Mouse (Mus musculus): ENCODE data around the gene Sash3. TPM values are rescaled to one million over a fixed set of nuclear protein-coding genes. Genes with fewer than 3 reads are reported as not detected.

Sash3 gene
- polyA plus RNA-seq, 1 experiment, result not detected

DNA sequence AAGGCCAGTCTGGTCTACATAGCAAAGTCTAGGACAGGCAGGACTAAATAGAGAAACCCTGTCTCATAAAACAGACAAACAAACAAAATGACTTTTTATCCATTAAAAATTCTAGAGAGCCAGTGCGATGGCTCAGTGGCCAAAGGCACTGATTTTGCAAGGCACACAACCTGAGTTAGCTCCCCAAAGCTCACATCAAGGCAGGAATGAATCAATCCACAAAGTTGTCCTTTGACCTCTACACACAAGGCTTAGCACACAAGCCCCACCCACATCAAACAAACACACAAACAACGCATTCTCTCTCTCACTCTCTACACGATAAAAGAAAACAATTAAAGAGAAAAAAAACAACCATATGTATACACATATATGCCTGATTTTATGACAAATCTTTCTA, 38.5 kb downstream of the Sash3 start:
- Histone ChIP-seq H3K79me3 (ENCODE audit: low read depth) (no peaks in the 10 kb centered on the region), H3K4me3 (ENCODE audit: insufficient read depth, poor library complexity, severe bottlenecking) (no peak overlapping the region), H3K79me2 (ENCODE audit: control insufficient read depth, insufficient read depth) (no peaks in the 10 kb centered on the region), H3ac (ENCODE audit: control insufficient read depth, insufficient read length, low read depth) (no peak overlapping the region), H3K27me3 (ENCODE audit: control insufficient read depth, insufficient read depth, insufficient read length) (no peaks in the 10 kb centered on the region), H3K36me3 (ENCODE audit: control insufficient read depth, insufficient read depth) (no peaks in the 10 kb centered on the region)
- TF ChIP-seq CEBPB (IDR thresholded peaks at IDR 0.05; ENCODE audit: low read depth) (no peak), FOSL1 (IDR thresholded peaks at IDR 0.05; ENCODE audit: insufficient read depth, low read length, poor library complexity, severe bottlenecking) (no peak), CTCF (IDR thresholded peaks at IDR 0.05; ENCODE audit: control insufficient read depth, insufficient read depth, insufficient read length) (no peak), MAX (IDR thresholded peaks at IDR 0.05) (no peak), MYOG (IDR thresholded peaks at IDR 0.05; ENCODE audit: control insufficient read depth, extremely low read depth, insufficient read length) (no peak), MYOD1 (IDR thresholded peaks at IDR 0.05; ENCODE audit: control insufficient read depth, insufficient read length, low read depth) (no peak), USF1 (IDR thresholded peaks at IDR 0.05; ENCODE audit: low read depth) (no peak)

DNA sequence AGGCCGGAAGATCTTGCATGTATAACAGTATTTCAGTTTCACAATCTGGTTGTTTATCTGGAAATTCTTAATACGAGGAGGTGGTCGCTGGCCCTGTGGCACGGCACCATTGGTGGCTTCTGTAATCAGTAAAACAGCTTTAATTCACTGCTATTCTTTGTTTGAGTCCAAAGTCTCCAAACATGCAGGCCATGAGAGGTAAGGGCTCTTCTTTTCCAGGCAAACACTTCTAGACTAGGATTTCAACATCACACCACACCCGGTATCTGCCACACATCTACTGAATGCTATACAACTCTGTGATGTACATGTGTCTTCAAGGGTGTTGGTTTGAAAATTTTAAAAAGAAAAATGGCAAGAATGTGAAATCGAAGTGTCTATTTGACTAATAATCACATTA, 45.0 kb downstream of the Sash3 start:
- TF ChIP-seq FOSL1 (IDR thresholded peaks at IDR 0.05; ENCODE audit: insufficient read depth, low read length, poor library complexity, severe bottlenecking), result no peak
- TF ChIP-seq USF1 (IDR thresholded peaks at IDR 0.05; ENCODE audit: low read depth), result no peak
- TF ChIP-seq MAX (IDR thresholded peaks at IDR 0.05), result no peak
- no peak for TF ChIP-seq CEBPB (IDR thresholded peaks at IDR 0.05; ENCODE audit: low read depth)
- no peak for TF ChIP-seq MYOD1 (IDR thresholded peaks at IDR 0.05; ENCODE audit: control insufficient read depth, insufficient read length, low read depth)
- no peak for TF ChIP-seq MYOG (IDR thresholded peaks at IDR 0.05; ENCODE audit: control insufficient read depth, extremely low read depth, insufficient read length)
- Histone ChIP-seq H3K4me3 (ENCODE audit: insufficient read depth, poor library complexity, severe bottlenecking) (no peak overlapping the region), H3ac (ENCODE audit: control insufficient read depth, insufficient read length, low read depth) (no peak overlapping the region), H3K27me3 (ENCODE audit: control insufficient read depth, insufficient read depth, insufficient read length) (no peaks in the 10 kb centered on the region), H3K79me3 (ENCODE audit: low read depth) (no peaks in the 10 kb centered on the region), H3K36me3 (ENCODE audit: control insufficient read depth, insufficient read depth) (no peaks in the 10 kb centered on the region), H3K79me2 (ENCODE audit: control insufficient read depth, insufficient read depth) (no peaks in the 10 kb centered on the region)

DNA sequence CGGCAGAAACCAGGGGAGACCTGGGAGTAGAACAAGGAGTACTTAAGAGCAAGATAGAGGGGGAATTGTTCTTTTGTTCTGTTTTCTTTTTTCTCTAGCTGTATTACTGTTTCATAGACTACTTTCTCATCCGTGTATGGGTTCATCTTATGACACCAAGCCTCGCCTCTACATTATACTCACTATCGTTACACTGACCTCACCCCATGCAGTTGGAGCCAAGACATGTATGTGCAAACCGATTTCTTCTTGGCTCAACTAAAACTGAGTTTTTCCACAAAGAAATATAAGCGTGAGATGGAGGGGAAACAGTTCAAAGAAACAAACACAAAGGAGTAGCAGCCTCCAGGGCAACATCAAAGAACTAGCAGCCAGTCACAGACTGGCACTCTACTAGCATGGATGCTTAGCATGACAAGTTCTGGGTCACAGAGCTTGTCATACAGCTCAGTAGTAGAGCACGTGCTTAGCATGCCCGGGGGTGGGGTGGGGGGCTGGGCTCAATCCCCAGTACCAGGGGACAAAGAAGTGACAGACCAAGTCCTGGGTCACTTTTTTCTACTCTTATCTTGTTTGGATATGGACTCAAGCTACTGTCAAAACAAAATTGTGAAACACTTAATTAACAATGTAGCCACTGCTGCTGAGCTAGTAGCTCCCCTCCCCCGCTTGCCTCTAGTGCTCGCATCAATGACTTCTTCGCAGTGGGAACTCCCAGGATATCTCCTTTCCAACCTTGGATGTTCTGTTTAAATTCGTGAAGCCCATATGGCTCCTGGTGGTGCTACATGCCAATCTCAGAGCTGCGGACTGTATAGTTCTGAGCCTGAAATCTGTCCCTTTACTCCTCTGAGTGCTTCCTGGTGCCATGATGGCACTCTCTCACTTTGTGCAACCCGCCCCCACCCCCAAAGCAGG, 47.3 kb downstream of the Sash3 start:
- no peak overlapping the region for H3K4me3 ChIP-seq (ENCODE audit: insufficient read depth, poor library complexity, severe bottlenecking)
- TF ChIP-seq CEBPB (IDR thresholded peaks at IDR 0.05; ENCODE audit: low read depth) (no peak), MAX (IDR thresholded peaks at IDR 0.05) (no peak), FOSL1 (IDR thresholded peaks at IDR 0.05; ENCODE audit: insufficient read depth, low read length, poor library complexity, severe bottlenecking) (no peak), USF1 (IDR thresholded peaks at IDR 0.05; ENCODE audit: low read depth) (no peak), MYOD1 (IDR thresholded peaks at IDR 0.05; ENCODE audit: control insufficient read depth, insufficient read length, low read depth) (no peak), MYOG (IDR thresholded peaks at IDR 0.05; ENCODE audit: control insufficient read depth, extremely low read depth, insufficient read length) (no peak), CTCF (IDR thresholded peaks at IDR 0.05; ENCODE audit: control insufficient read depth, insufficient read depth, insufficient read length) (no peak)
- H3K36me3 ChIP-seq (ENCODE audit: control insufficient read depth, insufficient read depth), result no peaks in the 10 kb centered on the region
- H3K27me3 ChIP-seq (ENCODE audit: control insufficient read depth, insufficient read depth, insufficient read length), result no peaks in the 10 kb centered on the region
- no peaks in the 10 kb centered on the region for H3K79me3 ChIP-seq (ENCODE audit: low read depth)
- H3K79me2 ChIP-seq (ENCODE audit: control insufficient read depth, insufficient read depth), result no peaks in the 10 kb centered on the region
- no peak overlapping the region for H3ac ChIP-seq (ENCODE audit: control insufficient read depth, insufficient read length, low read depth)

DNA sequence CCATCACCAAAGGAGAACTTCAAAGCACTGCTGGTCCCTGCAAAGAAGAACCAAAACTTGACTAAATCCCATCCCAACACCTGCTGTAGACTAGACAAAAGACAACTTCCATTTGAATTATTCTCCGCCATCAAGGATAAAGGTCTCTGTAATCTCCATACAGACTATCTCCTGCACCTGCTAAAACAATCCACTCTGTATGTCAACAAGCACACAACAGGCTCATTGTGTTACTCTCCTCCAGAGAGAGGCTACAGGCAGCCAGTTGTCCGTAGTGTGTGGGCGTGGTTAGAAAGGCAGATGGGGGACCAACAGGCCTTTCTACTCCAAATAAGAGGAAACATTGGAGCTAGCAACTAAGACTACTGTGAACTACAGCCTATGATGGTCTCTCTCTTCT, 51.6 kb downstream of the Sash3 start:
- Histone ChIP-seq H3K79me3 (ENCODE audit: low read depth) (no peaks in the 10 kb centered on the region), H3ac (ENCODE audit: control insufficient read depth, insufficient read length, low read depth) (no peak overlapping the region), H3K79me2 (ENCODE audit: control insufficient read depth, insufficient read depth) (no peaks in the 10 kb centered on the region), H3K4me3 (ENCODE audit: insufficient read depth, poor library complexity, severe bottlenecking) (no peak overlapping the region), H3K27me3 (ENCODE audit: control insufficient read depth, insufficient read depth, insufficient read length) (no peaks in the 10 kb centered on the region), H3K36me3 (ENCODE audit: control insufficient read depth, insufficient read depth) (no peaks in the 10 kb centered on the region)
- TF ChIP-seq FOSL1 (IDR thresholded peaks at IDR 0.05; ENCODE audit: insufficient read depth, low read length, poor library complexity, severe bottlenecking), result no peak
- no peak for TF ChIP-seq MYOD1 (IDR thresholded peaks at IDR 0.05; ENCODE audit: control insufficient read depth, insufficient read length, low read depth)
- TF ChIP-seq USF1 (IDR thresholded peaks at IDR 0.05; ENCODE audit: low read depth), result no peak
- TF ChIP-seq CEBPB (IDR thresholded peaks at IDR 0.05; ENCODE audit: low read depth), result no peak
- no peak for TF ChIP-seq MAX (IDR thresholded peaks at IDR 0.05)
- TF ChIP-seq CTCF (IDR thresholded peaks at IDR 0.05; ENCODE audit: control insufficient read depth, insufficient read depth, insufficient read length), result no peak
- no peak for TF ChIP-seq MYOG (IDR thresholded peaks at IDR 0.05; ENCODE audit: control insufficient read depth, extremely low read depth, insufficient read length)

DNA sequence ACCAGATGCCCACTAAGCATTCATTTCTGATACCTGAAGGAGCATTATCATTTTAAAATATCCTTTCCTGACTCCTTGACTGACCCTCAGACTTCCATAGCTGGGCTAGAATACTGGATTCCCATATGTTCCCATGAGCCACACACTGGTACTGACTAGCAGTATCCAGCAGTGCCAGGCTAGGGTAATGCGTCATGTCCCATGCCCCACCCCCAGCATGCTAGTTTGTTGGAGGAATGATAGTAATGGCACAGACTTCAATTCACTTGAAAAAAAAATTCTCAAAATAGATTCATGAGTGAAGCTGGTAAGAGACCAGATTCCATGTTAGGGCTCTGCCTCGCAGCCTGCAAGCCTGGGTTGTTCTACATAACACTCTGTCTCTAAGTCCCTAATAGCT, 52.8 kb downstream of the Sash3 start:
- TF ChIP-seq CTCF (IDR thresholded peaks at IDR 0.05; ENCODE audit: control insufficient read depth, insufficient read depth, insufficient read length), result no peak
- no peak for TF ChIP-seq MAX (IDR thresholded peaks at IDR 0.05)
- no peak for TF ChIP-seq MYOD1 (IDR thresholded peaks at IDR 0.05; ENCODE audit: control insufficient read depth, insufficient read length, low read depth)
- TF ChIP-seq FOSL1 (IDR thresholded peaks at IDR 0.05; ENCODE audit: insufficient read depth, low read length, poor library complexity, severe bottlenecking), result no peak
- no peak for TF ChIP-seq USF1 (IDR thresholded peaks at IDR 0.05; ENCODE audit: low read depth)
- no peak for TF ChIP-seq CEBPB (IDR thresholded peaks at IDR 0.05; ENCODE audit: low read depth)
- TF ChIP-seq MYOG (IDR thresholded peaks at IDR 0.05; ENCODE audit: control insufficient read depth, extremely low read depth, insufficient read length), result no peak
- no peaks in the 10 kb centered on the region for H3K36me3 ChIP-seq (ENCODE audit: control insufficient read depth, insufficient read depth)
- no peaks in the 10 kb centered on the region for H3K79me3 ChIP-seq (ENCODE audit: low read depth)
- H3K79me2 ChIP-seq (ENCODE audit: control insufficient read depth, insufficient read depth), result no peaks in the 10 kb centered on the region
- no peak overlapping the region for H3K4me3 ChIP-seq (ENCODE audit: insufficient read depth, poor library complexity, severe bottlenecking)
- H3ac ChIP-seq (ENCODE audit: control insufficient read depth, insufficient read length, low read depth), result no peak overlapping the region
- H3K27me3 ChIP-seq (ENCODE audit: control insufficient read depth, insufficient read depth, insufficient read length), result no peaks in the 10 kb centered on the region

Data from C2C12 (cell line).